Mouse (Mus musculus) brain, adult 2 months (tissue): ENCODE data around the gene Notch2.

ENCODE experiments used
- DNase-seq: peaks from one replicate; pipeline ENCODE4 v3.0.0; 2011; ENCODE audit warnings: low read depth, low spot score

Notch2 gene

DNA sequence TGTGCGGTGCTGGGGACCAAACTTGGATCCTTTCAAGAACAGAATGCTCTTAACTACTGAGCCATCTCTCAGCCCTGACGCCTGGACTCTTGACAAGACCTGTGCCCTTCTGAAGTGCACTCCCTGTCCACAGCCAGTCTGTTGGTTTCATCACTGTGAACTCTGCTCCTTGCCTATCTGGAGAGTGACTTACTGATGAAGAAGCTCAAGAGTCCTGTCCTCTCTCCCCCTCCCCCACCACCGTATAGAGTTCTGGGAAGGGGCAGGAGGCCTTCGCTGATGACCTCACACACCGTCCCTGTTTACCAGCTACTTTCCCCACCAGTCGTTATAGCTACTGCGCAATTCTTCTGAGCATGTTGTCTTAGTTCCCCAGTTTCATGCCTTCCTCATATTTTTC, 55.8 kb downstream of the Notch2 start:
- DNase-seq = no peak

GRCm38 (mm10) chr3:98069856-98070255, 56.5 kb downstream of the Notch2 start:
- DNase-seq = no peak

DNA sequence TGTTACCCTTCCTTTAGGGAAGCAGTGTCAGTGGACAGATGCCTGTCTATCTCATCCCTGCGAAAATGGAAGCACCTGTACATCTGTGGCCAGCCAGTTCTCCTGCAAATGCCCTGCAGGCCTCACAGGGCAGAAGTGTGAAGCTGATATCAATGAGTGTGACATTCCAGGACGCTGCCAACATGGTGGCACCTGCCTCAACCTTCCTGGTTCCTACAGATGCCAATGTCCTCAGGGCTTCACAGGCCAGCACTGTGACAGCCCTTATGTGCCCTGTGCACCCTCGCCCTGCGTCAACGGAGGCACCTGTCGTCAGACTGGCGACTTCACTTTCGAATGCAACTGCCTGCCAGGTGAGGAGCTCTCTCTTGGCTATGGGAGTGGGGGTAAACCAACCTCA, 59.2 kb downstream of the Notch2 start:
- DNase-seq = no peak

DNA sequence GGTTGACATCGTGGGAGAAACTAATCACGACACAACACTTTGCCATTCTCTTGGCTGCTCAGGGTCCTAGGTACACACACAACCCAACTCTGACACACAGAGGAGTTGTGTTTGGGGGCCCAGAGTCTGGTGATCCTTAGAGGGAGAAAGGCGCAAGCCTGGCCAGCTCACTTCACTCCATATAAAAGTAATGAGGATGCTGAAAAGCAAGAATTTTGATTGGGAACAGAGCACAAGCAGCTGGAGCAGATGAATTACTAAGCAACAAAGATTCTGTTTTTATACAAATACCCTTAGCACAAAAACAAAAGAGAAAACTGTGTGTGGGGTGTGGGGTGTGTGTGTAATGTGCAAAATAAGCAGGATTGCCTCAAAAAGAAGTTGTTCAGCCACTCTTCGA, 60.2 kb downstream of the Notch2 start:
- DNase-seq = no peak

DNA sequence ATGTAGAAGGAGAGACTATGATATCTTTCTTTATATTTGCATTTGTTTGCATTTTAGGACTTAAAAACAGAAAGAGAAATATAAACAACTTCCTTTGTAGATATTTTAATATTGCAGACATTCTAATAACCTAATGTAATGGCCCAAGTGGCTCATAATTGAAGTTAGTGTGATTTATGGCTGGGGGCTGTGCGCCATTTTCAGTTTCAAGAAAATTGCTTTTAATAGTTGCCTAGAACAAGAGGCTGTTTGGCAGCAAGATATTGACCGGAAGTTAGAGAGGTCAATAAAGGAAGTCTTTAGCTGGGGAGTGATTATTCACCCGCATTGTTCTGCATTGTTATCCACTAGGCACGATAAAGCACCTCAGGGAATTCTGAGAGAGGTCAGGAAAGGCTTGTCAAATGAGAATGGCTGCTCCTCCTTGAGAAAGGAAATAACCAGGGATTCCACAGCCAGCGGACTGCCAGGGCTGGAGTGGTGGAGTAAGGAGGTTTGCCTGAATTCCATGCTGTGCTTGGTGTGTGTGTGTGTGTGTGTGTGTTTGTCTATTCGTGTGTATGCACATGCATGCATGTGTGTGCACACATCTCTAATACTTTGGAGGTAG, 61.4 kb downstream of the Notch2 start:
- no peak for DNase-seq

DNA sequence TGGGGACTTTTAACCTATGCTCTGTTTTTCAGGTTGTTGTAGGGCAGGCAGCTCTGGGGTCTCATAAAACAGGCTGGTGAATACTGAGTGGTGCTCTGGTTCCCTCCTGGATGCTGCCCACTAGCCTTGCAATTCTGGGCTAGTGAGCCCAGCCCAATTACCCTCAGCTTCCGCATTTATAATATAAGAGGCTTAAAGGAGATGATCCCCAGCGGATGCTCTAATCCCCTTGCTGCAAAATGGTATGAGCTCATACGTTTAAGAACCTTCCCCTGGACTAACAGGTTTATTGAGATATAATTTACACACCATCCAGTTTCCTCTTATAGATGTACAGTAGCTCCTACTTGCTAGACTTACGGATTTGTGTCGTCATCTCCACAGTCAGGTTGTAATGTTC, 64.5 kb downstream of the Notch2 start:
- DNase-seq = no peak

GRCm38 (mm10) chr3:98078816-98079215, 65.5 kb downstream of the Notch2 start:
- peak; percentile 69 for DNase-seq

GRCm38 (mm10) chr3:98079601-98080215, 66.4 kb downstream of the Notch2 start:
- no peak for DNase-seq

DNA sequence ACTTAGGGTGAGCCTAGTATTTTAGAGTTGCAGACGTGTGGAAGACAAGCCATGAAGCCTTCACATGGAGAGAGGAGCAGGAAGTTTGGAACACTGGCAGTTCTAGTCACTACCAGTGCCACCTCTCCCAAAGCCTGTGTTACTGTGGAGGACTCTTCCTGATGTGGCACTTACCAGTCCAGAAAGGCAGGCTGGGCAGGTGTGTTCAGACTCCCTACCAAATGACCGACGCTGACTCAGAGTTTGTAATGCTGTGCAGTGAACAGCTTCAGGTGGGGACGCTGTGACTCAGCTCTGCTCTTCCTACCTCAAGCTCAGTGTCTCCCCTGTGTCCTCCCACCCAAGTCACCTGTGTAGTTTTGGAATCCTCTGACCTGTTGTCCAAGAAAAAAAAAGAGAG, 67.3 kb downstream of the Notch2 start:
- no peak for DNase-seq

GRCm38 (mm10) chr3:98082188-98082587, 68.9 kb downstream of the Notch2 start:
- DNase-seq = no peak

GRCm38 (mm10) chr3:98082972-98083371, 69.6 kb downstream of the Notch2 start:
- no peak for DNase-seq

DNA sequence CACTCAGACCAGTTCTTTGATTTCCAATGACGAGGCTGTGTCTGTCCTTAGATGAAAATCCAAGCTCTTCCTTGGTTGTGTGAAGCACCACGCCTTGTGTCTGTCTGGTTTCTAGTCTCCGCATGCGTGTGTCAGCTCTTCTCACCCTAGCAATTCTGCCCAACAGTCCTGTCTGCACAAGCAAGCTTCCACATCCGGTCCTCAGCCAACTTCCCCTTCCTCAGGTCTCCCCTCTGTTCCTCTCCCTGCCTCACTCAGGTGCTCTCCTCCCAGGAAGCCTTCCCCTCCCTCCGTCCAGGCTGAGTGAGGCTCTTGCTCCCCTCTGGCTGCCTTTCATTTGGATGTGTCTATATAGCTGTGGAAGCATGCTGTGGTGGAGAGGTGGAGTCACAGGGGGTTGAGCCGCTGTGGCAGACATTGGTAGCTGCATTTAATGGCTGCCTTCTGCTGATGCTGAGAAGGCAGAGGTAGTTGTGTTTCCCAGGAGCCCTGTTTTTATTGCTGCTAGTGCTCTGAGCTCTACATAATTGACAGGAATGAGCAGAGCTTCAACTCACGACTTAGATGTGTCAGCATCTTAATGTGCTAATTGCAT, 70.8 kb downstream of the Notch2 start:
- DNase-seq = no peak

- no peak for DNase-seq
Observed at GRCm38 (mm10) chr3:98084870-98085269, 71.5 kb downstream of the Notch2 start.

GRCm38 (mm10) chr3:98085812-98086268, 72.5 kb downstream of the Notch2 start:
- no peak for DNase-seq

DNA sequence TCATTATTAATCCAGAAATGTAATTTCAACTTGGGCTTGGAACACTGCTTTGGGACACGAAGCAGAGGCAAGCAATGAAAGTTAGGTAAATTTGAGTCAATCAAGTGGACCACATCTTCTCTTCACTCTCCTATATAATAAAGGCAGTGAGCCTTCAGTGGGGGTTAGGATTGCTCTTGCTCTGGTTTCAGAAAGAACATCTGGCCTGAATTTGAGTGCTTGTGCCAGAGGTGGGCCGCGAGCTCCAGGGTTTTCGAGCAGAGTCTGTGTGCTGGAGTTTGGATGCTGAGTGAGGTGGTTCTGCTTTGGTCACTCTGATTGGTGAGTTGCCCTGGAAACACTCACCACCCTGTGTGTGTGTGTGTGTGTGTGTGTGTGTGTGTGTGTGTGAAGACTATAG, 73.1 kb downstream of the Notch2 start:
- DNase-seq = no peak

- no peak for DNase-seq
Observed at GRCm38 (mm10) chr3:98086860-98087259, 73.5 kb downstream of the Notch2 start.

- no peak for DNase-seq
Observed at GRCm38 (mm10) chr3:98087551-98087950, 74.2 kb downstream of the Notch2 start.

- DNase-seq = no peak
Observed at GRCm38 (mm10) chr3:98089702-98090101, 76.4 kb downstream of the Notch2 start.

DNA sequence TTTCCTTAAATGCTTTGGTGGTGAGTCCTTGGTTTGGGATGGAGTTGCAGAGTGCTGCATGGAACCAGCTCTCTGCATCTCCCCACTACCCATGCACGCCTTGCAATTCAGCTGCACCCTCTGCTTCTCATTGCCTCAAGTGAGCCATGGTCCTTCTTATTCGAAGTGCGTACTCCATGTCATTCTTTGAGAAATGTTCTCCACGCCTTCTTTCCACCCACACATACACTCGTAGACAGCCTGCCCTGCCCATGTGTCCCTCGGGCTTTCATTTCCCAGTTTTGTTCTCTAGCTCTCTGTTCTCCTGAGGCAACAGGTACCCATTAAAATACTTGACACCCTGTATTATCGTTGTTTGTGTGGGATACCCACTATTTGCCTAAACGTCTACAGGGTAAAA, 76.8 kb downstream of the Notch2 start:
- DNase-seq = peak; percentile 55

DNA sequence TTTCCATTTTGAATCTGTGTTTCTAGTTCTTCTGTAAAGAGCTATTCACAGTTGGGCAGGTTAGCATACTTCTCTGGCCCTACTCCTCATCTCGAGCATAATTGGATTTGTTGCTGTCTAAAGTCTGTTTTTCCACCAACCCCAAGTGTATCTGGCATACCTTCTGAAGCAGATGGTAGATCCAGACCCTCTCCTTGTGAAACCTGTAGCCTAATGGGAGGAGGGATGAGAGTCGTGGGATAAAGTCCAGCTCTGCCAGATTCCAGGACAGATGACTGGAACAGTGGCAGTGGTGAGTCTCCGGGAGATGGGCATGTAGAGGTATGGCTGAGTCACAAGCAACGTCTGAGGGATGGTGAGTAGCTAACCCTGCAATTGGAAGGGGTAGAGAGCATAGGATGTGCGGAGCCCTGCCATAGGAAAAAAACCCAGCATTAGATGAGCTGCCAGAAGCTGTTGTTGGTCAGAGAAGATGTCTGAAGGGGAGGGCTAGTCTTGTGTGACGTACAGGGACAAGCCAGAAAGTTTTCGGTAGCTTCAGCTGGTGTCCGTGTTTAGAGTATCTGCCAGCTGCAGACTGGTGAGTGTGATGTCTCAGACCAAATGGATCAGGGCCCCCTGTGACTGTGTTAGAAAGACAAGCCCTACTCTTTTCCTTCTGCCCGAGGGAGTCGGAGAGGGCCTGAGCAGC, 79.5 kb downstream of the Notch2 start:
- DNase-seq = peak; percentile 55

GRCm38 (mm10) chr3:98093954-98094353, 80.6 kb downstream of the Notch2 start:
- no peak for DNase-seq
